Mouse (Mus musculus): ENCODE data around the gene Tasp1. TPM values are rescaled to one million over a fixed set of nuclear protein-coding genes. Genes with fewer than 3 reads are reported as not detected.

Gene Tasp1
- total RNA-seq (2023): 1 to 10 TPM; 3.0 to 3.4 TPM

GRCm38 (mm10) chr2:140066353-140067314, at the start of gene Tasp1:
Gene Tasp1 (minus strand): TSS chr2:140066805.

Other genes with a start within 250 kb of the Tasp1 start
- gene Gm17374, start 85.2 kb upstream of the Tasp1 start, total RNA-seq (2023): not detected
- gene Esf1, start 103.8 kb upstream of the Tasp1 start, total RNA-seq (2023): 10 to 100 TPM in 1 of 2 experiments, 1 to 10 TPM in 1; 6.8 to 11.6 TPM
- 1 to 10 TPM; 3.4 to 4.4 TPM for gene Ndufaf5, start 103.8 kb upstream of the Tasp1 start, total RNA-seq (2023)

All from neutrophil, adult 83 days (primary cell).